Mouse (Mus musculus): ENCODE data around the gene Gm44502. TPM values are rescaled to one million over a fixed set of nuclear protein-coding genes. Genes with fewer than 3 reads are reported as not detected.

The Gm44502 gene
- total and polyA plus RNA-seq, 2 experiments from 2014 or later, result 1.7 TPM; not detected in 1

DNA sequence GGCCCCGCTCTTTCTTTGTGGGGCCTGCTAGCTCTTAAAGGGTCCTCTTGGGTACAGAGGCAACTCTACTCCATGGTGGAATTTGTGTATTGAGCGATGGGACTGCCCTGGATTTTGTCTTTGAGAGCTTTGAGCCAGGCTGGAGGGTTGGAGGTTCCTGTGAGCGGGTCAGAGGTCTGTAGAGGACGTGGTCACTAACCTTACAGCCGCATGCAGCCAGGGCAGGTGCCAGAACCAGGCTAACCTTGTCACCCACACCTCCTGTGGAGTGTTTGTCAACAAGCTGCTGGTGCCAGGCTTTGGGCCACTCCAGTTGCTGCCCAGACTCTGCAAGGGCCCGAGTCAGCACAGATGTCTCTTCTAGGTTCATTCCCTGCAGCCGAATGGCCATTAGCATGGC lies 53.5 kb downstream of the Gm44502 start:
- ATAC-seq (no peak), DNase-seq (no peak)
- TF ChIP-seq CTCF (IDR thresholded peaks at IDR 0.05; ENCODE audit: low read depth), result no peak
- H3K9ac ChIP-seq, result no peak overlapping the region
- H3K4me2 ChIP-seq (ENCODE audit: low read depth), result no peak overlapping the region
- no peaks in the 10 kb centered on the region for H3K9me3 ChIP-seq (ENCODE audit: low read length)
- peaks cover 13% of the 10 kb centered on the region for H3K36me3 ChIP-seq (ENCODE audit: insufficient read depth)
- peaks cover 32% of the 10 kb centered on the region for H3K27me3 ChIP-seq (ENCODE audit: insufficient read depth, low read length)
- 83% methylated on average over 7 of the region's 7 CpGs for WGBS
- no peak overlapping the region for H3K4me3 ChIP-seq (ENCODE audit: low read depth, low read length)
- H3K4me1 ChIP-seq (ENCODE audit: insufficient read depth), result peaks cover 7% of the 10 kb centered on the region; the same call in 1 of the 2 replicates
- no peak overlapping the region for H3K27ac ChIP-seq (ENCODE audit: low read depth, low read length)

GRCm38 (mm10) chr15:89374801-89375534 lies 54.5 kb downstream of the Gm44502 start:
- TF ChIP-seq CTCF (IDR thresholded peaks at IDR 0.05; ENCODE audit: low read depth), result no peak
- no peak for DNase-seq
- peaks cover 7% of the 10 kb centered on the region; the same call in 1 of the 2 replicates for H3K4me1 ChIP-seq (ENCODE audit: insufficient read depth)
- H3K4me2 ChIP-seq (ENCODE audit: low read depth), result 0 out of 2 replicates have a peak overlapping the region, but pooled peaks have one; percentile 78
- no peak overlapping the region for H3K27ac ChIP-seq (ENCODE audit: low read depth, low read length)
- H3K27me3 ChIP-seq (ENCODE audit: insufficient read depth, low read length), result peaks cover 29% of the 10 kb centered on the region
- peaks cover 24% of the 10 kb centered on the region for H3K36me3 ChIP-seq (ENCODE audit: insufficient read depth)
- H3K9ac ChIP-seq, result no peak overlapping the region
- ATAC-seq, result no peak
- H3K9me3 ChIP-seq (ENCODE audit: low read length), result no peaks in the 10 kb centered on the region
- no peak overlapping the region for H3K4me3 ChIP-seq (ENCODE audit: low read depth, low read length)
- 94% methylated on average over 17 of the region's 17 CpGs for WGBS

GRCm38 (mm10) chr15:89374340-89374739 lies 55.2 kb downstream of the Gm44502 start:
- ATAC-seq (no peak), DNase-seq (no peak)
- H3K4me3 ChIP-seq (ENCODE audit: low read depth, low read length), result peak overlapping the region; percentile 70
- peak overlapping the region; percentile 78 for H3K4me2 ChIP-seq (ENCODE audit: low read depth)
- peaks cover 30% of the 10 kb centered on the region for H3K36me3 ChIP-seq (ENCODE audit: insufficient read depth)
- no peak for TF ChIP-seq CTCF (IDR thresholded peaks at IDR 0.05; ENCODE audit: low read depth)
- peaks cover 7% of the 10 kb centered on the region; the same call in 1 of the 2 replicates for H3K4me1 ChIP-seq (ENCODE audit: insufficient read depth)
- H3K9me3 ChIP-seq (ENCODE audit: low read length), result no peaks in the 10 kb centered on the region
- peak overlapping the region; percentile 91 for H3K27ac ChIP-seq (ENCODE audit: low read depth, low read length)
- peak overlapping the region; percentile 92 for H3K9ac ChIP-seq
- WGBS, result 49% methylated on average over 9 of the region's 9 CpGs
- H3K27me3 ChIP-seq (ENCODE audit: insufficient read depth, low read length), result peaks cover 27% of the 10 kb centered on the region

DNA sequence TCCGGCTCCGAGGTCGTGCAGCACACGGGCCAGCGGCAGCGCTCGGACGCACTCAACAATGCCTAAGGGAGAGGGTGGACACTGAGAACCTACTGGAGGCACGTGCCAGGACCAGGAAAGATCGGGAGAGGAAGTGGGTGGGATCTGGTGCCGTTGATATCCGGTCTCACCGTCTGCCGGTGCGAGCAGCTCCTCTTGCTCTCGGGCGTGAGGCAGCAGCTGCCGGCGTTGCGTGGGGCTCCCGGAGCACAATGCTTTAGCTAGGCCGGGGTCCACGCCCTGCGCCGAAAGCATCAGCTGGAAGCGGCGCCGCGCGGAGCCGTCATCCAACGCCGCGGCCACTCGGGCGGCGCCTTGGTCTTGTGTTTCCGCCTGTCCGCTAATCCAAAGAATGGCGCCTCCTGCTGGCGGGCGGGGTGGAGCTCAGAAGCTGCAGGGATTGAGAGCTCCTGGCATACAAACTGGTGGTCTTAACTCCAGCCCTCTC lies 55.7 kb downstream of the Gm44502 start, which contains the start of gene Sco2:
Sco2 (minus strand) TSS at position 85 of the 487 bp plus-strand sequence.
- Histone ChIP-seq H3K4me3 (ENCODE audit: low read depth, low read length) (peak within 1 kb of the TSS; percentile 70), H3K9me3 (ENCODE audit: low read length) (no peaks in the 10 kb centered on the region), H3K4me2 (ENCODE audit: low read depth) (peak within 1 kb of the TSS; percentile 78), H3K4me1 (ENCODE audit: insufficient read depth) (peaks cover 7% of the 10 kb centered on the region; the same call in 1 of the 2 replicates), H3K36me3 (ENCODE audit: insufficient read depth) (peaks cover 35% of the 10 kb centered on the region), H3K27me3 (ENCODE audit: insufficient read depth, low read length) (peaks cover 26% of the 10 kb centered on the region), H3K9ac (peak within 1 kb of the TSS; percentile 92), H3K27ac (ENCODE audit: low read depth, low read length) (peak within 1 kb of the TSS; percentile 91)
- DNase-seq (peak; percentile 94), ATAC-seq (peak; percentile 88)
- WGBS, result under 1% methylated on average over 42 of the region's 42 CpGs
- peak; percentile 91 for TF ChIP-seq CTCF (IDR thresholded peaks at IDR 0.05; ENCODE audit: low read depth)

DNA sequence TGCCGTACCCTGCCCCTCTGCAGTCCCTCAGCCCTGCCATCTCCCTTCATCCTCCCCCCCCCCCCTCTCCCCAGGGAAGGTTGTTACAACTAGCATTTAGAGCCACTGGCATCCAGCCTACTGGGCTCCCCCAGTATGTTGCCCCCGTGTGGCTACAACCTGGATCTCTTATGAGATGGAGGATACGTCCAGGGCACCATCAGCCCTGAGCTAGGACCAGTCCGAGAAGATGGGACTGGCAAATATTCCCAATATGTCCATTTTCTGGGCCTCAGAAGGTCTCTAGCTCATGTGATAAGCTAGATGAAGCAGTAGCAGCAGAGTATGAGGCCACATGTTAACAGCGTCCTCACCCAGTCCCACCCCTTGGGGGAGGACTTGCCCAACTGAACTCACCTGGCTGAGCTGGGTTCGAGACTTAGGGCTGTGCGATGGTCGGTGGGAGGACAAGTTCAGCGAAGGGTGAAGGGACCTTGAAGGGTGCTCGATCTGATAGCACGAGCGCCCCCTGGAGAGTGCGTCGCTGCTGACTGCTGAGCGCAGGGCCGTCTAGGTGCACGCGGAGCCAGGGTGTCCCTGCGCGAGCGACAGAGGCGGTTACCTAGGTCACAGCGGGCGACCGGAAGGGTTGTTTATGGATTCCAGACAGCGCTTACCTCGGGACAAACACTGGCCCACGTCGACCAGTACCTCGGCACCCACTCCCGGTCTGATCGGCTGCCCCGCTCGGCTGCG lies 56.3 kb downstream of the Gm44502 start:
- peak overlapping the region; percentile 92 for H3K9ac ChIP-seq
- WGBS, result 2% methylated on average over 35 of the region's 35 CpGs

GRCm38 (mm10) chr15:89372536-89372935 lies 57.0 kb downstream of the Gm44502 start:
- WGBS, result 83% methylated on average over 7 of the region's 7 CpGs
- peaks cover 15% of the 10 kb centered on the region for H3K27me3 ChIP-seq (ENCODE audit: insufficient read depth, low read length)
- H3K9ac ChIP-seq, result peak overlapping the region; percentile 92; the same call in 1 of the 2 replicates
- ATAC-seq, result no peak
- no peak overlapping the region; the same call in 1 of the 2 replicates for H3K4me3 ChIP-seq (ENCODE audit: low read depth, low read length)
- DNase-seq, result no peak
- TF ChIP-seq CTCF (IDR thresholded peaks at IDR 0.05; ENCODE audit: low read depth), result no peak
- peaks cover 3% of the 10 kb centered on the region; the same call in 1 of the 2 replicates for H3K4me1 ChIP-seq (ENCODE audit: insufficient read depth)
- H3K27ac ChIP-seq (ENCODE audit: low read depth, low read length), result no peak overlapping the region
- peak overlapping the region; percentile 78 for H3K4me2 ChIP-seq (ENCODE audit: low read depth)
- H3K9me3 ChIP-seq (ENCODE audit: low read length), result no peaks in the 10 kb centered on the region
- peaks cover 48% of the 10 kb centered on the region for H3K36me3 ChIP-seq (ENCODE audit: insufficient read depth)

More for the DNA sequence above, 56.3 kb downstream of the Gm44502 start:
- peak overlapping the region; percentile 91 for H3K27ac ChIP-seq (ENCODE audit: low read depth, low read length)
- TF ChIP-seq CTCF (IDR thresholded peaks at IDR 0.05; ENCODE audit: low read depth), result peak; percentile 77
- H3K4me2 ChIP-seq (ENCODE audit: low read depth), result peak overlapping the region; percentile 78
- DNase-seq (peak; percentile 88), ATAC-seq (peak; percentile 92)
- H3K36me3 ChIP-seq (ENCODE audit: insufficient read depth), result peaks cover 41% of the 10 kb centered on the region
- no peaks in the 10 kb centered on the region for H3K9me3 ChIP-seq (ENCODE audit: low read length)
- peaks cover 22% of the 10 kb centered on the region for H3K27me3 ChIP-seq (ENCODE audit: insufficient read depth, low read length)
- peaks cover 3% of the 10 kb centered on the region; the same call in 1 of the 2 replicates for H3K4me1 ChIP-seq (ENCODE audit: insufficient read depth)
- peak overlapping the region; percentile 70 for H3K4me3 ChIP-seq (ENCODE audit: low read depth, low read length)

All from forebrain, postnatal 0 days (tissue).